Mouse (Mus musculus): ENCODE results near the gene Aldh5a1.
"Not testable (repeated sequence)": the region's sequence is repeated elsewhere in the genome, so short reads cannot be mapped to it uniquely, and the experiment has no call there.

The Aldh5a1 gene

GRCm38 (mm10) chr13:24937108-24937838, at the start of gene Aldh5a1:
TSS of gene Aldh5a1 (minus strand) at chr13:24937661.
- in situ Hi-C loops (cut with MboI): no loop called here

GRCm38 (mm10) chr13:24985435-24985834, 48.0 kb upstream of the Aldh5a1 start:
- in situ Hi-C loops (cut with MboI): no loop called here

- in situ Hi-C loops (cut with MboI): no loop called here
Measured at GRCm38 (mm10) chr13:24981031-24981430, 43.6 kb upstream of the Aldh5a1 start.

GRCm38 (mm10) chr13:24977820-24978342, 40.4 kb upstream of the Aldh5a1 start:
- in situ Hi-C loops (cut with MboI): no loop called here

GRCm38 (mm10) chr13:24976384-24976783, 38.9 kb upstream of the Aldh5a1 start:
- in situ Hi-C loops (cut with MboI): no loop called here

- in situ Hi-C loops (cut with MboI): not testable (repeated sequence)
Measured at GRCm38 (mm10) chr13:24971776-24972175, 34.3 kb upstream of the Aldh5a1 start.

- in situ Hi-C loops (cut with MboI): no loop called here
Measured at GRCm38 (mm10) chr13:24965846-24966201, 28.4 kb upstream of the Aldh5a1 start.

GRCm38 (mm10) chr13:24965130-24965845, 27.8 kb upstream of the Aldh5a1 start:
- in situ Hi-C loops (cut with MboI): no loop called here

- in situ Hi-C loops (cut with MboI): no loop called here
Measured at GRCm38 (mm10) chr13:24962119-24962518, 24.7 kb upstream of the Aldh5a1 start.

GRCm38 (mm10) chr13:24960084-24960483, 22.6 kb upstream of the Aldh5a1 start:
- in situ Hi-C loops (cut with MboI): no loop called here

- in situ Hi-C loops (cut with MboI): no loop called here
Measured at GRCm38 (mm10) chr13:24958671-24959070, 21.2 kb upstream of the Aldh5a1 start.

GRCm38 (mm10) chr13:24955500-24955899, 18.0 kb upstream of the Aldh5a1 start:
- in situ Hi-C loops (cut with MboI): no loop called here

- in situ Hi-C loops (cut with MboI): no loop called here
Measured at GRCm38 (mm10) chr13:24955091-24955490, 17.6 kb upstream of the Aldh5a1 start.

GRCm38 (mm10) chr13:24952659-24953058, 15.2 kb upstream of the Aldh5a1 start:
- in situ Hi-C loops (cut with MboI): no loop called here

GRCm38 (mm10) chr13:24948870-24949269, 11.4 kb upstream of the Aldh5a1 start:
- in situ Hi-C loops (cut with MboI): no loop called here

- in situ Hi-C loops (cut with MboI): no loop called here
Measured at GRCm38 (mm10) chr13:24947158-24947557, 9.7 kb upstream of the Aldh5a1 start.

GRCm38 (mm10) chr13:24945567-24945966, 8.1 kb upstream of the Aldh5a1 start:
- in situ Hi-C loops (cut with MboI): no loop called here

- in situ Hi-C loops (cut with MboI): no loop called here
Measured at GRCm38 (mm10) chr13:24943303-24943702, 5.8 kb upstream of the Aldh5a1 start.

- in situ Hi-C loops (cut with MboI): no loop called here
Measured at GRCm38 (mm10) chr13:24942512-24943282, 5.2 kb upstream of the Aldh5a1 start, which contains the start of gene Gpld1. TSS of gene Gpld1 (plus strand) at chr13:24943152.

- in situ Hi-C loops (cut with MboI): no loop called here
Measured at GRCm38 (mm10) chr13:24939472-24939871, 2.0 kb upstream of the Aldh5a1 start.

- in situ Hi-C loops (cut with MboI): no loop called here
Measured at GRCm38 (mm10) chr13:24938683-24939082, 1.2 kb upstream of the Aldh5a1 start.

GRCm38 (mm10) chr13:24937839-24938166, 342 bp upstream of the Aldh5a1 start:
- in situ Hi-C loops (cut with MboI): no loop called here

- in situ Hi-C loops (cut with MboI): no loop called here
Measured at GRCm38 (mm10) chr13:24936772-24937107, 721 bp downstream of the Aldh5a1 start.

All from mature B cell (primary cell).